Mouse (Mus musculus) lung, embryonic 14.5 days (tissue): ENCODE measurements around the gene Sec62. TPM values are rescaled to one million over a fixed set of nuclear protein-coding genes. Genes with fewer than 3 reads are reported as not detected.
"Not testable (repeated sequence)": the region's sequence is repeated elsewhere in the genome, so short reads cannot be mapped to it uniquely, and the experiment has no call there.

Experiments used
- ATAC-seq: fragments of 200-750 bp; cut with Nextera tagmentation; 2 replicates; pipeline ENCODE4 v1.8.0; 2017; ENCODE audit warnings: mild to moderate bottlenecking, moderate TSS enrichment, moderate library complexity; ENCODE audit not compliant: insufficient read depth
- DNase-seq: peaks from one replicate; pipeline ENCODE4 v3.0.0-alpha.2; 2015
- H3K27ac ChIP-seq: fragments of 300-500 bp; sonication (generic); 2 replicates; pipeline ENCODE4 v1.5.1; 2014; ENCODE audit warnings: low read depth, mild to moderate bottlenecking, moderate library complexity
- H3K27me3 ChIP-seq: fragments of 300-500 bp; sonication (generic); 2 replicates; pipeline ENCODE4 v1.6.1; 2014; ENCODE audit warnings: low read length, control low read depth; ENCODE audit not compliant: insufficient read depth
- H3K36me3 ChIP-seq: fragments of 300-500 bp; sonication (generic); 2 replicates; pipeline ENCODE4 v1.6.1; 2014; ENCODE audit warnings: control low read depth; ENCODE audit not compliant: insufficient read depth
- H3K4me1 ChIP-seq: fragments of 300-500 bp; sonication (generic); 2 replicates; pipeline ENCODE4 v1.6.1; 2014; ENCODE audit warnings: antibody characterized with exemption, control low read depth; ENCODE audit not compliant: insufficient read depth
- H3K4me2 ChIP-seq: fragments of 300-500 bp; sonication (generic); 2 replicates; pipeline ENCODE4 v1.6.1; 2014; ENCODE audit warnings: mild to moderate bottlenecking
- H3K4me3 ChIP-seq: fragments of 300-500 bp; sonication (generic); 2 replicates; pipeline ENCODE4 v1.5.1; 2014; ENCODE audit warnings: low read depth, low read length
- H3K9ac ChIP-seq: fragments of 300-500 bp; sonication (generic); 2 replicates; pipeline ENCODE4 v1.6.1; 2014
- H3K9me3 ChIP-seq: fragments of 300-500 bp; sonication (generic); 2 replicates; pipeline ENCODE4 v1.6.1; 2016; ENCODE audit warnings: low read depth, low read length, control low read depth
- CTCF ChIP-seq: IDR thresholded peaks from 2 replicates; pipeline ENCODE4 v1.5.1; 2016; ENCODE audit warnings: antibody characterized with exemption, low read depth
- WGBS: fragments of 180-500 bp; shearing (Covaris S2); extraction: QIAGEN DNeasy Blood & Tissue Kit; methylation state at CpG from one replicate; pipeline ENCODE4 v1.1.7; 2014; 5-methylcytosine and 5-hydroxymethylcytosine counted together
- polyA plus RNA-seq: library from polyadenylated mRNA; unstranded; fragments of >200 nt; fragmentation: Nextera tagmentation; extraction: Ambion mirVana; gene quantifications from 2 replicates; pipeline ENCODE4 v1.2.1, GENCODE M21; 2014

Sec62 gene
- polyA plus RNA-seq, 1 experiment from 2014 or later: 76.4 TPM

- DNase-seq: no peak
- 66% methylated on average over 15 of the region's 15 CpGs for WGBS
Observed at GRCm38 (mm10) chr3:30831848-30832606, 39.4 kb downstream of the Sec62 start.

GRCm38 (mm10) chr3:30833254-30833653 lies 40.6 kb downstream of the Sec62 start:
- ATAC-seq: no peak
- H3K4me1 ChIP-seq: no peaks in the 10 kb centered on the region
- TF ChIP-seq CTCF: no peak
- H3K9ac ChIP-seq: no peak overlapping the region
- WGBS: 80% methylated on average over 3 of the region's 3 CpGs
- no peaks in the 10 kb centered on the region for H3K9me3 ChIP-seq
- no peaks in the 10 kb centered on the region for H3K36me3 ChIP-seq
- H3K4me2 ChIP-seq: no peak overlapping the region
- H3K27me3 ChIP-seq: no peaks in the 10 kb centered on the region
- H3K27ac ChIP-seq: no peak overlapping the region
- DNase-seq: no peak
- H3K4me3 ChIP-seq: no peak overlapping the region

More at GRCm38 (mm10) chr3:30831848-30832606, 39.4 kb downstream of the Sec62 start:
- Histone ChIP-seq H3K9ac (no peak overlapping the region), H3K36me3 (no peaks in the 10 kb centered on the region), H3K4me1 (no peaks in the 10 kb centered on the region), H3K27me3 (no peaks in the 10 kb centered on the region), H3K4me3 (no peak overlapping the region), H3K27ac (no peak overlapping the region), H3K9me3 (no peaks in the 10 kb centered on the region), H3K4me2 (no peak overlapping the region)
- no peak for TF ChIP-seq CTCF
- no peak for ATAC-seq

GRCm38 (mm10) chr3:30845755-30846154 lies 53.1 kb downstream of the Sec62 start:
- H3K4me1 ChIP-seq: no peaks in the 10 kb centered on the region
- DNase-seq (no peak), ATAC-seq (no peak)
- H3K27me3 ChIP-seq: no peaks in the 10 kb centered on the region
- no peaks in the 10 kb centered on the region for H3K36me3 ChIP-seq
- no peak overlapping the region for H3K9ac ChIP-seq
- TF ChIP-seq CTCF: no peak
- no peaks in the 10 kb centered on the region for H3K9me3 ChIP-seq
- no peak overlapping the region for H3K4me3 ChIP-seq
- 86% methylated on average over 2 of the region's 2 CpGs for WGBS
- no peak overlapping the region for H3K27ac ChIP-seq
- no peak overlapping the region for H3K4me2 ChIP-seq

GRCm38 (mm10) chr3:30847413-30847812 lies 54.7 kb downstream of the Sec62 start:
- ATAC-seq: no peak
- Histone ChIP-seq H3K36me3 (no peaks in the 10 kb centered on the region), H3K27ac (no peak overlapping the region), H3K9ac (no peak overlapping the region), H3K4me3 (no peak overlapping the region), H3K9me3 (no peaks in the 10 kb centered on the region), H3K4me1 (no peaks in the 10 kb centered on the region), H3K27me3 (no peaks in the 10 kb centered on the region), H3K4me2 (no peak overlapping the region)
- WGBS: 48% methylated on average over 1 of the region's 1 CpGs
- TF ChIP-seq CTCF: no peak
- DNase-seq: no peak

GRCm38 (mm10) chr3:30851422-30851821 lies 58.7 kb downstream of the Sec62 start:
- Histone ChIP-seq H3K4me2 (no peak overlapping the region), H3K9ac (no peak overlapping the region), H3K36me3 (no peaks in the 10 kb centered on the region), H3K27ac (no peak overlapping the region), H3K4me1 (no peaks in the 10 kb centered on the region), H3K27me3 (no peaks in the 10 kb centered on the region), H3K4me3 (no peak overlapping the region), H3K9me3 (no peaks in the 10 kb centered on the region)
- TF ChIP-seq CTCF: no peak
- DNase-seq (no peak), ATAC-seq (no peak)
- 64% methylated on average over 6 of the region's 6 CpGs for WGBS

GRCm38 (mm10) chr3:30853596-30853995 lies 60.9 kb downstream of the Sec62 start:
- 70% methylated on average over 5 of the region's 5 CpGs for WGBS
- Histone ChIP-seq H3K27me3 (no peaks in the 10 kb centered on the region), H3K4me1 (no peaks in the 10 kb centered on the region), H3K27ac (no peak overlapping the region), H3K4me3 (no peak overlapping the region), H3K4me2 (no peak overlapping the region), H3K9ac (no peak overlapping the region), H3K36me3 (no peaks in the 10 kb centered on the region), H3K9me3 (no peaks in the 10 kb centered on the region)
- DNase-seq: no peak
- no peak for TF ChIP-seq CTCF
- no peak for ATAC-seq

- Histone ChIP-seq H3K9me3 (no peaks in the 10 kb centered on the region), H3K9ac (peak within 1 kb of the TSS; percentile 57), H3K4me1 (no peaks in the 10 kb centered on the region), H3K27me3 (no peaks in the 10 kb centered on the region), H3K27ac (no peak within 1 kb of the TSS), H3K4me2 (peak within 1 kb of the TSS; percentile 98), H3K36me3 (no peaks in the 10 kb centered on the region), H3K4me3 (peak within 1 kb of the TSS; percentile 61)
- DNase-seq (peak; percentile 72), ATAC-seq (peak; percentile 91)
- WGBS: under 1% methylated on average over 65 of the region's 75 CpGs
- TF ChIP-seq CTCF: peak; percentile 69
Observed at GRCm38 (mm10) chr3:30855604-30856458, 63.2 kb downstream of the Sec62 start, which contains the start of gene Gpr160. Gene Gpr160, plus strand, starts transcription at chr3:30855950.

- H3K9me3 ChIP-seq, H3K9ac ChIP-seq, H3K27me3 ChIP-seq, H3K4me3 ChIP-seq, H3K4me1 ChIP-seq, DNase-seq, H3K36me3 ChIP-seq, ATAC-seq, H3K27ac ChIP-seq, H3K4me2 ChIP-seq: not testable (repeated sequence)
- WGBS: 89% methylated on average over 8 of the region's 8 CpGs
Observed at GRCm38 (mm10) chr3:30859599-30859998, 66.9 kb downstream of the Sec62 start.
